Mouse (Mus musculus) CH12.LX (cell line): ENCODE data around the gene Gfi1b. TPM values are rescaled to one million over a fixed set of nuclear protein-coding genes. Genes with fewer than 3 reads are reported as not detected.

Experiments
- DNase-seq: peaks from one replicate; pipeline ENCODE4 v3.0.0-alpha.2; 2013; ENCODE audit errors: extremely low read depth
- H3K27ac ChIP-seq: 2 replicates; pipeline ENCODE4 v1.5.1; 2012; ENCODE audit warnings: low read depth, mild to moderate bottlenecking, control low read depth, moderate library complexity; ENCODE audit not compliant: insufficient read depth
- H3K27me3 ChIP-seq: replicated peaks from 2 replicates; pipeline ENCODE3; 2012; ENCODE audit warnings: inconsistent platforms
- H3K36me3 ChIP-seq, 2 experiments: replicated peaks in 1 of 2; 2 replicates each; pipeline versions ENCODE3 to v1.6.1; 2012; ENCODE audit warnings: inconsistent platforms in 1 of 2, low read length in 1 of 2, mild to moderate bottlenecking in 1 of 2, mixed read lengths in 1 of 2, moderate library complexity in 1 of 2; ENCODE audit not compliant: control insufficient read depth in 1 of 2, insufficient read depth in 1 of 2
- H3K4me1 ChIP-seq, 2 experiments: 2 replicates each; pipeline ENCODE4 v1.6.1; 2012; ENCODE audit warnings: inconsistent platforms in 1 of 2, moderate library complexity in 1 of 2; ENCODE audit not compliant: insufficient read depth in 2 of 2, control insufficient read depth in 1 of 2
- H3K4me2 ChIP-seq: 2 replicates; pipeline ENCODE4 v1.6.1; 2012; ENCODE audit warnings: low read depth, mild to moderate bottlenecking, control low read depth; ENCODE audit not compliant: poor library complexity, insufficient read depth, severe bottlenecking
- H3K4me3 ChIP-seq, 3 experiments: fragments of 150-350 bp in 1 of 3; sonication (generic) in 1 of 3; replicated peaks in 1 of 3; 2 replicates each; pipeline versions ENCODE3 to v1.5.1; 2011 to 2012; ENCODE audit warnings: low read depth in 2 of 3, low read length in 2 of 3, mild to moderate bottlenecking in 2 of 3, moderate library complexity in 2 of 3, control low read depth in 1 of 3, improper control_type of control experiment in 1 of 3, inconsistent platforms in 1 of 3, mixed read lengths in 1 of 3; ENCODE audit not compliant: poor library complexity in 1 of 3
- H3K79me2 ChIP-seq: replicated peaks from 2 replicates; pipeline ENCODE4 v1.6.1; 2012; ENCODE audit warnings: mild to moderate bottlenecking, moderate library complexity; ENCODE audit not compliant: control insufficient read depth, poor library complexity, insufficient read depth, severe bottlenecking; ENCODE audit errors: extremely low read depth
- H3K9ac ChIP-seq: 2 replicates; pipeline ENCODE4 v1.6.1; 2012; ENCODE audit warnings: low read depth, mild to moderate bottlenecking, control low read depth, moderate library complexity; ENCODE audit not compliant: insufficient read depth
- H3K9me3 ChIP-seq: replicated peaks from 2 replicates; pipeline ENCODE3; 2012; ENCODE audit warnings: low read length, inconsistent platforms, mixed read lengths
- BHLHE40 ChIP-seq: IDR thresholded peaks from 2 replicates; pipeline ENCODE4 v1.6.1; 2011; ENCODE audit warnings: mild to moderate bottlenecking, low read depth, low read length, improper control_type of control experiment
- CHD1 ChIP-seq: IDR thresholded peaks from 2 replicates; pipeline ENCODE4 v1.6.1; 2012; ENCODE audit warnings: low read depth, low read length, improper control_type of control experiment, inconsistent platforms
- CHD2 ChIP-seq: IDR thresholded peaks from 2 replicates; pipeline ENCODE4 v1.6.1; 2011; ENCODE audit warnings: low read length, improper control_type of control experiment
- CTCF ChIP-seq, 2 experiments: IDR thresholded peaks in 1 of 2; conservative IDR thresholded peaks in 1 of 2; 2 replicates each; pipeline ENCODE4 v1.5.1; 2011 to 2012; ENCODE audit warnings: low read depth in 2 of 2, low read length in 2 of 2, improper control_type of control experiment in 1 of 2, inconsistent platforms in 1 of 2, mild to moderate bottlenecking in 1 of 2, moderate library complexity in 1 of 2
- E2F4 ChIP-seq: IDR thresholded peaks from 2 replicates; pipeline ENCODE4 v1.6.1; 2011; ENCODE audit warnings: low read depth, low read length, improper control_type of control experiment; ENCODE audit not compliant: insufficient replicate concordance
- ELF1 ChIP-seq: IDR thresholded peaks from 2 replicates; pipeline ENCODE4 v1.6.1; 2014; ENCODE audit warnings: low read depth, mild to moderate bottlenecking, inconsistent platforms, low read length, improper control_type of control experiment
- EP300 ChIP-seq: IDR thresholded peaks from 2 replicates; pipeline ENCODE4 v1.6.1; 2011; ENCODE audit warnings: low read length, improper control_type of control experiment
- ETS1 ChIP-seq: conservative IDR thresholded peaks from 2 replicates; pipeline ENCODE4 v1.6.1; 2012; ENCODE audit warnings: low read depth, mild to moderate bottlenecking, inconsistent platforms, low read length, improper control_type of control experiment, moderate library complexity
- GABPA ChIP-seq: IDR thresholded peaks from 2 replicates; pipeline ENCODE4 v1.6.1; 2012; ENCODE audit warnings: low read depth, low read length, improper control_type of control experiment, inconsistent platforms; ENCODE audit not compliant: insufficient replicate concordance
- HCFC1 ChIP-seq: IDR thresholded peaks from 2 replicates; pipeline ENCODE4 v1.6.1; 2012; ENCODE audit warnings: low read depth, mild to moderate bottlenecking, inconsistent platforms, low read length, improper control_type of control experiment
- IRF4 ChIP-seq: IDR thresholded peaks from 2 replicates; pipeline ENCODE4 v1.6.1; 2014; ENCODE audit warnings: low read depth, mild to moderate bottlenecking, inconsistent platforms, low read length, improper control_type of control experiment
- JUN ChIP-seq: IDR thresholded peaks from 2 replicates; pipeline ENCODE4 v1.6.1; 2011; ENCODE audit warnings: low read depth, mild to moderate bottlenecking, low read length, improper control_type of control experiment, moderate library complexity; ENCODE audit not compliant: insufficient read depth
- JUND ChIP-seq: conservative IDR thresholded peaks from 2 replicates; pipeline ENCODE4 v1.6.1; 2011; ENCODE audit warnings: low read depth, low read length, improper control_type of control experiment
- KAT2A ChIP-seq: IDR thresholded peaks from 2 replicates; pipeline ENCODE4 v1.6.1; 2012; ENCODE audit warnings: low read length, improper control_type of control experiment, inconsistent platforms; ENCODE audit not compliant: insufficient replicate concordance
- MAFK ChIP-seq: IDR thresholded peaks from 2 replicates; pipeline ENCODE4 v1.6.1; 2011; ENCODE audit warnings: low read length, improper control_type of control experiment; ENCODE audit not compliant: insufficient replicate concordance
- MAX ChIP-seq: IDR thresholded peaks from 2 replicates; pipeline ENCODE4 v1.6.1; 2011; ENCODE audit warnings: low read length, improper control_type of control experiment
- MAZ ChIP-seq: IDR thresholded peaks from 2 replicates; pipeline ENCODE4 v1.6.1; 2012; ENCODE audit warnings: low read depth, mild to moderate bottlenecking, inconsistent platforms, low read length, improper control_type of control experiment, moderate library complexity
- MEF2A ChIP-seq: IDR thresholded peaks from 2 replicates; pipeline ENCODE4 v1.6.1; 2014; ENCODE audit warnings: low read depth, mild to moderate bottlenecking, inconsistent platforms, low read length, improper control_type of control experiment, borderline replicate concordance
- MXI1 ChIP-seq: IDR thresholded peaks from 2 replicates; pipeline ENCODE4 v1.6.1; 2011; ENCODE audit warnings: mild to moderate bottlenecking, low read depth, low read length, improper control_type of control experiment
- MYC ChIP-seq: IDR thresholded peaks from 2 replicates; pipeline ENCODE4 v1.6.1; 2011; ENCODE audit warnings: low read depth, mild to moderate bottlenecking, improper control_type of control experiment, low read length
- NELFE ChIP-seq: IDR thresholded peaks from 2 replicates; pipeline ENCODE4 v1.6.1; 2011; ENCODE audit warnings: low read depth, low read length, improper control_type of control experiment
- NRF1 ChIP-seq: IDR thresholded peaks from 2 replicates; pipeline ENCODE4 v1.6.1; 2014; ENCODE audit warnings: low read depth, mild to moderate bottlenecking, inconsistent platforms, low read length, improper control_type of control experiment, moderate library complexity
- PAX5 ChIP-seq: IDR thresholded peaks from 2 replicates; pipeline ENCODE4 v1.6.1; 2012; ENCODE audit warnings: low read length, inconsistent platforms, mixed read lengths
- POLR2A ChIP-seq: IDR thresholded peaks from 2 replicates; pipeline ENCODE4 v1.6.1; 2011; ENCODE audit warnings: low read depth, mild to moderate bottlenecking, improper control_type of control experiment, low read length
- POLR2AphosphoS2 ChIP-seq: IDR thresholded peaks from 2 replicates; pipeline ENCODE4 v1.6.1; 2011; ENCODE audit warnings: low read depth, low read length, improper control_type of control experiment
- RAD21 ChIP-seq: IDR thresholded peaks from 2 replicates; pipeline ENCODE4 v1.6.1; 2011; ENCODE audit warnings: low read depth, mild to moderate bottlenecking, low read length, improper control_type of control experiment, moderate library complexity
- RCOR1 ChIP-seq: conservative IDR thresholded peaks from 2 replicates; pipeline ENCODE4 v1.6.1; 2012; ENCODE audit warnings: low read depth, mild to moderate bottlenecking, inconsistent platforms, low read length, improper control_type of control experiment
- SIN3A ChIP-seq: IDR thresholded peaks from 2 replicates; pipeline ENCODE4 v1.6.1; 2012; ENCODE audit warnings: low read length, improper control_type of control experiment, inconsistent platforms
- SMC3 ChIP-seq: IDR thresholded peaks from 2 replicates; pipeline ENCODE4 v1.6.1; 2011; ENCODE audit warnings: low read depth, low read length, improper control_type of control experiment
- TBP ChIP-seq: conservative IDR thresholded peaks from 2 replicates; pipeline ENCODE4 v1.6.1; 2011; ENCODE audit warnings: low read depth, low read length, improper control_type of control experiment
- TCF12 ChIP-seq: IDR thresholded peaks from 2 replicates; pipeline ENCODE4 v1.6.1; 2014; ENCODE audit warnings: low read depth, mild to moderate bottlenecking, inconsistent platforms, low read length, improper control_type of control experiment
- UBTF ChIP-seq: IDR thresholded peaks from 2 replicates; pipeline ENCODE4 v1.6.1; 2012; ENCODE audit warnings: low read depth, mild to moderate bottlenecking, inconsistent platforms, low read length, improper control_type of control experiment, moderate library complexity
- USF1 ChIP-seq: IDR thresholded peaks from 2 replicates; pipeline ENCODE4 v1.6.1; 2014; ENCODE audit warnings: low read depth, mild to moderate bottlenecking, inconsistent platforms, low read length, improper control_type of control experiment
- USF2 ChIP-seq: conservative IDR thresholded peaks from 2 replicates; pipeline ENCODE4 v1.6.1; 2011; ENCODE audit warnings: low read depth, low read length, improper control_type of control experiment
- ZC3H11A ChIP-seq: IDR thresholded peaks from 2 replicates; pipeline ENCODE4 v1.6.1; 2012; ENCODE audit warnings: low read depth, mild to moderate bottlenecking, inconsistent platforms, low read length, improper control_type of control experiment
- ZKSCAN1 ChIP-seq: IDR thresholded peaks from 2 replicates; pipeline ENCODE4 v1.6.1; 2012; ENCODE audit warnings: low read depth, inconsistent platforms, low read length, improper control_type of control experiment, borderline replicate concordance
- ZMIZ1 ChIP-seq: IDR thresholded peaks from 2 replicates; pipeline ENCODE4 v1.6.1; 2012; ENCODE audit warnings: low read depth, mild to moderate bottlenecking, inconsistent platforms, low read length, improper control_type of control experiment
- ZNF384 ChIP-seq: IDR thresholded peaks from 2 replicates; pipeline ENCODE4 v1.6.1; 2012; ENCODE audit warnings: low read depth, low read length, improper control_type of control experiment, inconsistent platforms
- dilution Hi-C: fragments of 300-500 bp; cut with MboI; formaldehyde crosslinking; loops from 2 replicates; pipeline ENCODE4 v1.14.3; 2020; ENCODE audit warnings: low sequenced_read_pairs; ENCODE audit not compliant: extremely low pct_unique_long_range_greater_than_20kb, extremely low pct_ligation_motif_present
- in situ Hi-C: fragments of 300-500 bp; cut with MboI; formaldehyde crosslinking; loops from 3 replicates; pipeline ENCODE4 v1.14.3; 2019; ENCODE audit warnings: low sequenced_read_pairs, low pct_ligation_motif_present, low pct_unique_long_range_greater_than_20kb, mixed read lengths
- polyA plus RNA-seq: library from polyadenylated mRNA; unstranded; fragments of >175 nt; gene quantifications from 2 replicates; pipeline ENCODE4 v1.2.1, GENCODE M21; 2012; ENCODE audit warnings: low read depth; ENCODE audit not compliant: insufficient read length
- total RNA-seq, 2 experiments: library from RNA; depleted of rRNA; stranded (reverse); fragments of 300-350 nt in 1 of 2; fragments of >200 nt in 1 of 2; gene quantifications; 2 replicates each; pipeline ENCODE4 v1.2.3; 2012 to 2014

The Gfi1b gene
- total and polyA plus RNA-seq, 3 experiments = 0.19 to 0.87 TPM; not detected in 1

- H3K4me1 ChIP-seq = peaks cover 15 to 33% of the 10 kb centered on the region in 2 experiments
- no peak for TF ChIP-seq USF2
- TF ChIP-seq CHD1 = no peak
- TF ChIP-seq KAT2A = 0 out of 2 replicates have a peak, but pooled peaks have one; percentile 38
- peak; percentile 81 for TF ChIP-seq MAX
- TF ChIP-seq ZKSCAN1 = peak; percentile 99
- TF ChIP-seq JUN = peak; percentile 51; the same call in 1 of the 2 replicates
- 0 out of 2 replicates have a peak, but pooled peaks have one; percentile 53 for TF ChIP-seq RCOR1
- TF ChIP-seq E2F4 = no peak
- 0 out of 2 replicates have a peak, but pooled peaks have one; percentile 9 for TF ChIP-seq ETS1
- no peak for TF ChIP-seq POLR2AphosphoS2
- TF ChIP-seq POLR2A = no peak
- 0 out of 2 replicates have a peak, but pooled peaks have one; percentile 27 for TF ChIP-seq CHD2
- peak; percentile 75 for TF ChIP-seq TCF12
- peak; percentile 53 for TF ChIP-seq ELF1
- TF ChIP-seq TBP = no peak
- TF ChIP-seq RAD21 = peak; percentile 72
- peak; percentile 98 for TF ChIP-seq NELFE
- no peak for TF ChIP-seq PAX5
- TF ChIP-seq UBTF = no peak
- no peak for TF ChIP-seq ZMIZ1
- TF ChIP-seq JUND = peak; percentile 81
- TF ChIP-seq BHLHE40 = peak; percentile 39; the same call in 1 of the 2 replicates
- TF ChIP-seq GABPA = no peak
- TF ChIP-seq USF1 = no peak
- peak; percentile 68; the same call in 1 of the 2 replicates for TF ChIP-seq MEF2A
- peak; percentile 91 for TF ChIP-seq MYC
- peak; percentile 75; the same call in 1 of the 2 replicates for TF ChIP-seq ZC3H11A
- peak; percentile 65 for TF ChIP-seq HCFC1
- TF ChIP-seq CTCF (conservative IDR thresholded peaks at IDR 0.05 in 1 of 2, IDR thresholded peaks at IDR 0.05 in 1 of 2; ENCODE audit: low read depth in 2 of 2, low read length in 2 of 2) = peak; percentile 99 to 100
- TF ChIP-seq NRF1 = peak; percentile 40; the same call in 1 of the 2 replicates
- TF ChIP-seq SMC3 = peak; percentile 99
- TF ChIP-seq MXI1 = peak; percentile 48; the same call in 1 of the 2 replicates
- no peak for TF ChIP-seq MAFK
- TF ChIP-seq MAZ = no peak
- peak; percentile 71; the same call in 1 of the 2 replicates for TF ChIP-seq IRF4
- TF ChIP-seq SIN3A = peak; percentile 94
- peak; percentile 70 for TF ChIP-seq ZNF384
- peak; percentile 40; the same call in 1 of the 2 replicates for TF ChIP-seq EP300
- H3K27me3 ChIP-seq = peaks cover 2% of the 10 kb centered on the region
- H3K36me3 ChIP-seq = peaks cover 0 to 10% of the 10 kb centered on the region in 2 experiments
- H3K9ac ChIP-seq = no peak overlapping the region
- no peak overlapping the region for H3K4me2 ChIP-seq
- no peak overlapping the region for H3K27ac ChIP-seq
- in situ Hi-C loops (no loop called here), dilution Hi-C loops (no loop called here)
- DNase-seq = peak; percentile 87
- no peak overlapping the region for H3K4me3 ChIP-seq
- H3K79me2 ChIP-seq = no peaks in the 10 kb centered on the region
- no peaks in the 10 kb centered on the region for H3K9me3 ChIP-seq
Measured at GRCm38 (mm10) chr2:28585043-28585571, 36.7 kb downstream of the Gfi1b start.
